Comparison of ENCODE assay signal across 27 mouse cellular contexts in genomic region chr6:112788174-112788573, GRCm38 (mm10).
A peak's percentile ranks its signal among the peaks of the same experiment; 100 is the strongest.
DNase-seq lines count a peak whose midpoint lies in the region; ATAC-seq and TF ChIP-seq lines count a peak whose summit lies in the region.
"Had no signal": no experiment of that assay in that cellular context is flagged by ENCODE, and none has a peak within 500 bp of the region (broad histone marks: within the 10 kb centered on the region; RNA-seq: fewer than 3 reads in every experiment).

No protein-coding gene starts in this region.

- H3K4me3 ChIP-seq in forebrain, embryonic 14.5 days (ENCODE audit: low read depth, low read length), result no peak overlapping the region
- no peak overlapping the region for H3K4me3 ChIP-seq in forebrain, postnatal 0 days (ENCODE audit: low read depth, low read length)
- H3K4me3 ChIP-seq in midbrain, embryonic 12.5 days, result no peak overlapping the region
- no peak overlapping the region for H3K4me3 ChIP-seq in midbrain, postnatal 0 days (ENCODE audit: low read depth, low read length)
- H3K4me3 ChIP-seq in midbrain, embryonic 16.5 days (ENCODE audit: low read depth, low read length), result no peak overlapping the region
- H3K4me3 ChIP-seq: embryonic facial prominence, embryonic 13.5 days; myocyte; neural tube, embryonic 12.5 days had no signal

- H3K9me3 ChIP-seq in forebrain, embryonic 14.5 days (replicated peaks; ENCODE audit: control insufficient read depth, low read length), result 0 out of 2 replicates have a peak, but pooled peaks cover 2% of the 10 kb centered on the region
- no peaks in the 10 kb centered on the region for H3K9me3 ChIP-seq in forebrain, postnatal 0 days (ENCODE audit: low read length)
- H3K9me3 ChIP-seq in midbrain, embryonic 12.5 days, result no peaks in the 10 kb centered on the region
- no peaks in the 10 kb centered on the region for H3K9me3 ChIP-seq in midbrain, postnatal 0 days (ENCODE audit: low read length)
- H3K9me3 ChIP-seq in midbrain, embryonic 16.5 days (replicated peaks; ENCODE audit: control insufficient read depth, low read length, poor library complexity, severe bottlenecking), result no peaks in the 10 kb centered on the region
- H3K9me3 ChIP-seq: embryonic facial prominence, embryonic 13.5 days; neural tube, embryonic 12.5 days had no signal

- no peak for TF ChIP-seq CTCF in forebrain, postnatal 0 days (IDR thresholded peaks at IDR 0.05; ENCODE audit: low read depth)
- TF ChIP-seq CTCF in midbrain, postnatal 0 days (IDR thresholded peaks at IDR 0.05), result no peak

- no peak overlapping the region for H3K4me2 ChIP-seq in forebrain, embryonic 14.5 days (ENCODE audit: low read length)
- no peak overlapping the region for H3K4me2 ChIP-seq in forebrain, postnatal 0 days (ENCODE audit: low read depth)
- no peak overlapping the region for H3K4me2 ChIP-seq in midbrain, embryonic 12.5 days (replicated peaks)
- no peak overlapping the region for H3K4me2 ChIP-seq in midbrain, postnatal 0 days (ENCODE audit: low read depth, low read length, poor library complexity, severe bottlenecking)
- no peak overlapping the region for H3K4me2 ChIP-seq in midbrain, embryonic 16.5 days (ENCODE audit: low read length)
- H3K4me2 ChIP-seq: embryonic facial prominence, embryonic 13.5 days; neural tube, embryonic 12.5 days had no signal

- H3K9ac ChIP-seq in forebrain, embryonic 14.5 days (ENCODE audit: low read length), result no peak overlapping the region
- no peak overlapping the region for H3K9ac ChIP-seq in forebrain, postnatal 0 days
- no peak overlapping the region for H3K9ac ChIP-seq in midbrain, embryonic 12.5 days (replicated peaks)
- H3K9ac ChIP-seq in midbrain, postnatal 0 days (replicated peaks; ENCODE audit: low read length, poor library complexity, severe bottlenecking), result no peak overlapping the region
- no peak overlapping the region for H3K9ac ChIP-seq in midbrain, embryonic 16.5 days (ENCODE audit: low read depth, low read length)
- H3K9ac ChIP-seq: embryonic facial prominence, embryonic 13.5 days; liver, embryonic 14.5 days; neural tube, embryonic 12.5 days had no signal

- H3K36me3 ChIP-seq in forebrain, embryonic 14.5 days (ENCODE audit: control insufficient read depth, insufficient read depth, low read length), result peaks cover 3% of the 10 kb centered on the region
- no peaks in the 10 kb centered on the region; the same call in 1 of the 2 replicates for H3K36me3 ChIP-seq in forebrain, postnatal 0 days (ENCODE audit: insufficient read depth)
- H3K36me3 ChIP-seq in midbrain, embryonic 12.5 days, result peaks cover 22% of the 10 kb centered on the region
- H3K36me3 ChIP-seq in midbrain, postnatal 0 days (ENCODE audit: insufficient read depth, low read length), result no peaks in the 10 kb centered on the region
- H3K36me3 ChIP-seq in midbrain, embryonic 16.5 days (ENCODE audit: control insufficient read depth, insufficient read depth, low read length), result 0 out of 2 replicates have a peak, but pooled peaks cover 4% of the 10 kb centered on the region
- H3K36me3 ChIP-seq: embryonic facial prominence, embryonic 13.5 days had no signal

- 84% methylated on average over 1 of the region's 1 CpGs for WGBS in forebrain, embryonic 14.5 days
- 75% methylated on average over 1 of the region's 1 CpGs for WGBS in forebrain, postnatal 0 days
- 76% methylated on average over 1 of the region's 1 CpGs for WGBS in midbrain, embryonic 12.5 days
- WGBS in midbrain, postnatal 0 days, result 87% methylated on average over 1 of the region's 1 CpGs
- WGBS in midbrain, embryonic 16.5 days, result 90% methylated on average over 1 of the region's 1 CpGs

- H3K27ac ChIP-seq in forebrain, embryonic 14.5 days (ENCODE audit: low read depth, low read length), result no peak overlapping the region
- no peak overlapping the region for H3K27ac ChIP-seq in forebrain, postnatal 0 days (ENCODE audit: low read depth, low read length)
- 0 out of 2 replicates have a peak overlapping the region, but pooled peaks have one; percentile 54 for H3K27ac ChIP-seq in midbrain, embryonic 12.5 days (replicated peaks)
- no peak overlapping the region for H3K27ac ChIP-seq in midbrain, postnatal 0 days (ENCODE audit: low read depth, low read length)
- peak overlapping the region; percentile 39; the same call in 1 of the 2 replicates for H3K27ac ChIP-seq in midbrain, embryonic 16.5 days (ENCODE audit: low read length)
- H3K27ac ChIP-seq: embryonic facial prominence, embryonic 13.5 days; liver, embryonic 14.5 days; neural tube, embryonic 12.5 days had no signal

- H3K27me3 ChIP-seq in forebrain, embryonic 14.5 days (replicated peaks; ENCODE audit: control insufficient read depth, insufficient read depth, low read length), result no peaks in the 10 kb centered on the region
- no peaks in the 10 kb centered on the region for H3K27me3 ChIP-seq in forebrain, postnatal 0 days (ENCODE audit: insufficient read depth, low read length)
- H3K27me3 ChIP-seq in midbrain, embryonic 12.5 days, result no peaks in the 10 kb centered on the region
- H3K27me3 ChIP-seq in midbrain, postnatal 0 days (ENCODE audit: insufficient read depth, low read length), result no peaks in the 10 kb centered on the region
- no peaks in the 10 kb centered on the region for H3K27me3 ChIP-seq in midbrain, embryonic 16.5 days (ENCODE audit: control insufficient read depth, insufficient read depth, low read depth, low read length)
- H3K27me3 ChIP-seq: CH12.LX; embryonic facial prominence, embryonic 13.5 days; neural tube, embryonic 12.5 days had no signal

- H3K4me1 ChIP-seq in forebrain, embryonic 14.5 days (ENCODE audit: control insufficient read depth, insufficient read depth, low read length), result peaks cover 3% of the 10 kb centered on the region; the same call in 1 of the 2 replicates
- no peaks in the 10 kb centered on the region for H3K4me1 ChIP-seq in forebrain, postnatal 0 days (ENCODE audit: insufficient read depth)
- peaks cover 18% of the 10 kb centered on the region for H3K4me1 ChIP-seq in midbrain, embryonic 12.5 days
- H3K4me1 ChIP-seq in midbrain, postnatal 0 days (ENCODE audit: insufficient read depth, low read length), result no peaks in the 10 kb centered on the region; the same call in 1 of the 2 replicates
- peaks cover 20% of the 10 kb centered on the region for H3K4me1 ChIP-seq in midbrain, embryonic 16.5 days (ENCODE audit: control insufficient read depth, insufficient read depth, low read length)
- H3K4me1 ChIP-seq: embryonic facial prominence, embryonic 13.5 days had no signal

- ATAC-seq in cerebellum, adult (ENCODE audit: insufficient number of reproducible peaks, low FRiP score, low TSS enrichment), result 0 out of 2 replicates have a peak, but pooled peaks have one; percentile 23
- ATAC-seq in forebrain, embryonic 14.5 days, result 0 out of 2 replicates have a peak, but pooled peaks have one; percentile 10
- no peak for ATAC-seq in forebrain, postnatal 0 days
- ATAC-seq in midbrain, embryonic 12.5 days (ENCODE audit: low FRiP score, low read depth), result no peak
- no peak for ATAC-seq in midbrain, postnatal 0 days (ENCODE audit: low FRiP score)
- ATAC-seq in midbrain, embryonic 16.5 days, result no peak
- ATAC-seq: intestine, postnatal 0 days had no signal

- no peak for DNase-seq in cerebellum, postnatal 4 days (ENCODE audit: low spot score in 2 of 2)
- no peak for DNase-seq in forebrain, embryonic 14.5 days (ENCODE audit: low spot score)
- no peak for DNase-seq in forebrain, postnatal 0 days
- no peak for DNase-seq in midbrain, postnatal 0 days (ENCODE audit: low spot score)
- DNase-seq in Muller cell, postnatal 12 days (ENCODE audit: inconsistent ontology term), result no peak
- DNase-seq: adrenal gland, postnatal 10 days; cerebellum, adult 18-20 months; cerebellum, postnatal 36 days; heart, postnatal 14 days; kidney, adult 9 months; kidney, postnatal 10 days; layer of hippocampus, adult 9-11 months; liver; lung, adult 2 months; lung, postnatal 10 days; right cerebral cortex, adult 18-20 months; spleen, adult 18-20 months; thymus, postnatal 14 days had no signal

Comparison
In these comparisons a context has a peak if more than half of its experiments do, and no peak if none do; other contexts are left out.
1. ATAC-seq: peak in cerebellum, adult (single experiment) and forebrain, embryonic 14.5 days (single experiment); none in forebrain, postnatal 0 days (single experiment), midbrain, embryonic 12.5 days (single experiment), midbrain, postnatal 0 days (single experiment) and midbrain, embryonic 16.5 days (single experiment).
2. H3K27ac ChIP-seq: peak in midbrain, embryonic 12.5 days (single experiment) and midbrain, embryonic 16.5 days (single experiment); none in forebrain, embryonic 14.5 days (single experiment), forebrain, postnatal 0 days (single experiment) and midbrain, postnatal 0 days (single experiment).